Mouse (Mus musculus) heart, adult 18-20 months (tissue): Measurements from ENCODE around the gene Ctla4. TPM values are rescaled to one million over a fixed set of nuclear protein-coding genes. Genes with fewer than 3 reads are reported as not detected.

Experiments used
- DNase-seq, 2 experiments: peaks; one replicate each; pipeline ENCODE4 v3.0.0; 2021 to 2022; ENCODE audit warnings: mixed read lengths in 1 of 2
- total RNA-seq, 2 experiments: library from RNA; stranded (reverse); gene quantifications; 2 replicates each; pipeline ENCODE4 v1.2.3; 2021

The Ctla4 gene
- total RNA-seq, 2 experiments from 2014 or later, result 0.57 to 1.1 TPM

GRCm38 (mm10) chr1:60920493-60921355 is 33.9 kb downstream of the Ctla4 start:
- DNase-seq, result no peak

- DNase-seq, result no peak
Observed at GRCm38 (mm10) chr1:60929036-60929435, 42.2 kb downstream of the Ctla4 start.

- no peak for DNase-seq
Observed at GRCm38 (mm10) chr1:60930397-60930796, 43.6 kb downstream of the Ctla4 start.

- DNase-seq, result peak; percentile 64
Observed at GRCm38 (mm10) chr1:60935968-60936581, 49.3 kb downstream of the Ctla4 start.

DNA sequence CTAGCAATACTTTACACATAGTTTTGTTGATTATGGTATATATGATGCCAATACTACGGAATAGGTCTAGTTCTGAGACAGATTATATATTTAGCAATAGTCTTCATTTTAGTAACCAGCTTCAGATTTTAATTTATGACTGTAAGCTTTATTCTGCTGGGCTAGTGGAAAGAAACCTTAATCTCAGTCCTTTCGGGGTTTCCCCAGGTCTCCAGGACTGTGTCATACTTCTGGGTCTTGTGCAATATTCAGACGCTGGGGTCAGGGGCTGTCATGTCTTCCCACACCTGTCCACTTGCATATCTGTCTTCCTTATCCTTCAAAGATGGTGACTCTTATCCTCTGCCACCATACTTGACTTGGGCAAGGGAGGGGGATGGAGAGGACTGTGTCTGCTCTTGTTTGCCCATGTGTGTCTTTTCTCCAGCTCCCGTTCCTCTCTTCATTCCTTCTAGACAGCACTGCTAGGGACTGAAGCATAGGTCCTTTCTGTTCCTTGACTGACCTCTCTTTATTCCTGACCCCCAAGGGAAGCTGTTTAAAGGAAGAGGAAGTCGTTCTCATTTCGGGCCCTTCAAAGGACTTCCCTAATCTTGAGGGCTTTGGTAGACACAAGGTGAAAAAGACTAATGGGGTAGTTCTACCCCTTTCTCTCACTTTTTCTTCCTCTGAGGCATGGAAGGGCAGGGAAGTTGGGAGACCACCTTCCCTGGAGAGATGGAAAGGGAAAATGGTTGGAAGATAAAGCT is 50.3 kb downstream of the Ctla4 start:
- no peak for DNase-seq

- no peak for DNase-seq
Observed at GRCm38 (mm10) chr1:60938256-60938655, 51.5 kb downstream of the Ctla4 start.

GRCm38 (mm10) chr1:60938974-60939373 is 52.2 kb downstream of the Ctla4 start:
- no peak for DNase-seq

GRCm38 (mm10) chr1:60940023-60940422 is 53.2 kb downstream of the Ctla4 start:
- no peak for DNase-seq

- DNase-seq, result no peak
Observed at GRCm38 (mm10) chr1:60940620-60941019, 53.8 kb downstream of the Ctla4 start.

- no peak for DNase-seq
Observed at GRCm38 (mm10) chr1:60941056-60942048, 54.6 kb downstream of the Ctla4 start.

DNA sequence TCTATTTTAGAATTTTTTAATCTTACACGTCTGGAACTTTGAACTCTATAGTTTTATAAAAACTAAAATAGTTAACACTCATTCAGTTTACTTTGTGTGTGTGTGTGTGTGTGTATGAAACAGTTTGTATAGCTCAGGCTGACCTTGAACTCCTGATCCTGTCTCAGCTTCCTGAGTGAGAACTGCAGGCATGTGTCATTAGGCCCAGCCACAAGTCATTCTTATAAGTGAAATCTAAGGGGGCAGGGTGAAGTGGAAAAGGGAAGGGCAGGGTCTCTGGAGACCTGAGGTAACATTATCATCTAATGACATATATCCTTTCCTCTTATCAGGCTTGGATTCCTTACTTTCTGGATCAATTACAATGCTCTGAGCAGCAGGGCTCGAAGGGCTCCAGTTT is 56.1 kb downstream of the Ctla4 start:
- no peak for DNase-seq

DNA sequence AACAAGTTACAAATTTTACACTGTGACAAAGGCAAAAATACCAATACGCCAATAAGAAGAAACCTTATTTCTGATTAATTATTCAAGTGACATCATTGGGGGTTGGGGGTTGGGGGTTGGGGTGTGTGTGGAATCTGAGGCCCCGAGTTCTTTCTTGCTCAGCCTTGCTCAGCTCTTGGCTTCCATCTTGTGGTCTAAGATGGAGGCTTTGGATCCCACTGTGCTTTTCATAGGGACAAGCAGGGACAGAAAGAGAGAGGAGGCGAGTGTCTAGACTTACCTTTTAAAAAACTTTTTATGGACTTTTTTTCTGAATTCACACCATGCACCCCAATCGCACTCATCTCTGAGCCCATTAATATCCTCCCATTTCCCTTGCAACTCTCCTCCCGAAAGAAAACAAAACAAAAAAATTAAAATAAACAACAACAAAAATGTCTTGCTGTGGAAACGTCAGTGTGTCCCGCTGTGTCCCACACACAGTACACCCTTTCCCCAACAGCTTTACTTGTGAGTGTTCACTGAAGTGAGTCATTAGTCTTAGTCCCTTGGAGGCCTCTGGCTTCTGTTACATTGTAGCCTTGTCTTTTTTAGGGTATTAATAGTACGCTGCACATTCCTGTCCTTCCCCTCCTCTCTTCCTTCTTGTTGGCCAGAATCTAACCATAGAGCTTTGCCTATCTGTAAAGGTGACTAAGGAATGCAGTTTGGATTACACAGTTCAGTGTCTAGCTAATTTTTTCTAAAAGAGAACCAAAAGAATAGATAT is 59.0 kb downstream of the Ctla4 start:
- no peak for DNase-seq

GRCm38 (mm10) chr1:60948112-60948511 is 61.3 kb downstream of the Ctla4 start:
- no peak for DNase-seq

GRCm38 (mm10) chr1:60952958-60953357 is 66.2 kb downstream of the Ctla4 start:
- peak; percentile 42 to 67 for DNase-seq

DNA sequence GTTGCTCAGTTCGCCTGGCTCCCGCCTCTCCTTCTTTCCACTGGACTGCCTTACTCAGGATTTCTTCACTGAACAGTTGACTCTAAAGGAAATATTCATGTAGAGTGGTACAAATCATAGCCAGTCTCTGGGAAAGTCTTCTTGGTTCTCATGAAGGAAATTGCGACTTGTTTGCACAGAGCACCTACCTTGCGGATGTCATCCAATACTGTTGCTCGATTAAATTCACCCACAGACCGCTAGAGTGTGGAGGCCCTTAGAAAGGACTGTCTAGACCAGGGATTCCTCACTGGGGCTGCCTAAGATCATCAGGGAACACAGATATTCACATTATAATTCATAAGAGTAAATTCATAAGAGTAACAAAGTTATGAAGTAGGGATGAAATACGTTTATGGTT is 66.9 kb downstream of the Ctla4 start:
- no peak for DNase-seq

DNA sequence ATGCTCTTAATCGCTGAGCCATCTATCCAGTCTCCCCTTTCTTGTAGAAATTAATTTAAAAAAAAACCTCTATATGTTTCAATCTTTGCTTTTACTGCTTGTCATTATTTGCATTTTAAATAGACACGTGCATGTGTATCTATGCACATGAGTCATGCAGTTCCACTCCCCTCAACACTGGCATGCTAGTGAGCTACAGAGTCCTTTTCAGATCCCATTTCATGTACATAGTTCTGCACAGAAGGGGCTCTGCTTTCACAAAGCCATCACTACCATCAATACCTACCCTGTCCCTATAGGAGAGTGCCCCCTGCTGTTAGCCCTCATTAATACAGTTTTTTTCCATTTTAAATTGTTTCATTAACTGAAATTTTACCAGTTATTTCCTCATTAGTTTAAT is 68.0 kb downstream of the Ctla4 start:
- peak; percentile 36 to 75 for DNase-seq

DNA sequence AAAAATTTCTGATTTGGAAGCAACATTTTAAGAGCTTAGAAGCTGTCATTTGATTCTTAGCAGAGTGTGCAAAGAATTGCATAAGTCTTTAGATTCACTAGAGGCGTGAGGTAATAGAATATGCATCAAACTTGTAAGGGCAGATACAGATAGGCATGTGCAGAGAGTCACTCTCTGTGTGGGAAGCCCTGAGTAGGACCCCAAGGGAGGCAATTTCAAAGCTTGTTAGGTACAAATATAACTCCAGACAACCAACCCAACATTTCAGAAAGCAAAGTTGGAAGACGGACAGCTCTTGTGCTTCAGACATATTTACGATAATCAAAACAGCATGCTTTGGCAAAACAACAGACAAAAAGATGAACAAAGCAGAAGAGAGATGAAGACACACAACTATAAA is 68.4 kb downstream of the Ctla4 start:
- no peak for DNase-seq

DNA sequence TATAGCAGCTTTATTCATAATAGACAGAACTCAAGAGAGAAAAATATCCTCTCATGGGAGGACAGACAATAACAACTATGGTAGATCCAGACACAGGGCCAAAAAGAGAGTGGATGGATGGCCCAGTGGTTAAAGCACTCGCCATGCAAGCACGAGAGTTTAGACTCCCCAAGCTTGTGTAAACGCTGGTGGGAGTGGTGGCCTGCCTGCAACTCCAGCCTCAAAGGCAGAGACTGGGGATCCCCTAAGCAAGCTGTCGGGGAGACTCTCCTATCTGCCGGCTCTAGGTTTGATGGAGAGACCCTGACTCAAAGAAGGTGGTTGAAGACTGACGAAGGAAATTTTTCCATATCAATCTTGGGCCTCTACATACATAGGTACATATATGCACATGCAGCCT is 69.4 kb downstream of the Ctla4 start:
- DNase-seq, result no peak

- no peak for DNase-seq
Observed at GRCm38 (mm10) chr1:60958287-60958686, 71.5 kb downstream of the Ctla4 start.

DNA sequence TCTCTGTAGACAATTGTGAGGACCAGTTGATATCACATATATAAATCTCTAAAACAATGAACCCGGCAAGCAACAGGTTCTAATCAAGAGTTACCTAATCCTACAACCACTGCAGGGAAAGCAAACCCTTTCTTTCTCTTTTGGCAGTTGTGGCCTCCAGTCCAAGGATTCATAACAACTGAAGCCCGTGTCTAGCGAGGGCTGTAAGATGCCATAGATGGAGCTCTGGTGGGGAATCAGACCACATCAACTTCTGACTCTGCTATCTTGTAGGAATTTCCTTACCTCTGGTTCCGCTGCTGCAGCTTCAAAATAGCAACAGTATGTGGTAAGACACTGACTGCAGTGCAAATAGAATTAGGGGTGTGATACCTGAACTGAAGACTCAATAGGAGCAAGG is 72.4 kb downstream of the Ctla4 start:
- DNase-seq, result no peak

DNA sequence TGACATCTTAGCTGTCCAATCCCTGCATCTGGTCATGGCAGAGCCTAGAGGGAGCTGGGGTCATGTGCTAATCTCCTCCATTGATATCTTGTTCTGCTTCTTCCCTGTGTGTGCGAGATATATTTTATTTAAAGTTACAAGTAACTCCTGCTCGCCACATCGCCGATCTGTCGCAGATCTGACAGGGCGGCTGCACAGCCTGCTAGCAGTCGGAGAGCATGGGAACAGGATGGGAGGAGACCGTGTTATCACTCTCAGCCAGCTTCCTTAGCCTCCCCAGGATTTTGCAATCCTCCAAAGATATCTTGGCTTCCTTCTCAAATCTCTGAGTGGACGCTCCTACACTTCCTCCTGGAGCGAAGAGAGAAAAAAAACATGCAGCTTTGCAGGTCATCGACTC is 73.7 kb downstream of the Ctla4 start:
- DNase-seq, result peak; percentile 73 to 87
